Comparison of ENCODE assay signal across 8 mouse cellular contexts in genomic region chr11:98804605-98805004, GRCm38 (mm10). TPM values are rescaled to one million over a fixed set of nuclear protein-coding genes. Genes with fewer than 3 reads are reported as not detected.
DNase-seq lines count a peak whose midpoint lies in the region; ATAC-seq and TF ChIP-seq lines count a peak whose summit lies in the region.

Casc3 (plus strand) TSS chr11:98804905.

- in situ Hi-C loops in CH12.LX (cut with MboI; ENCODE audit: low pct_ligation_motif_present, low pct_unique_long_range_greater_than_20kb, low sequenced_read_pairs) (no loop called here), ES-E14 (cut with MboI; ENCODE audit: low sequenced_read_pairs in 2 of 2, unreplicated experiment in 2 of 2) (no loop called here)

- DNase-seq in CH12.LX (ENCODE audit: extremely low read depth) (no peak), ES-E14 (ENCODE audit: low read depth, low spot score) (no peak)
- no peak for DNase-seq in forebrain, embryonic 14.5 days (ENCODE audit: low spot score)
- DNase-seq in hindbrain, embryonic 11.5 days (ENCODE audit: low spot score): no peak
- no peak for DNase-seq in liver, embryonic 13.5 days
- DNase-seq in stomach, postnatal 0 days (ENCODE audit: low spot score): no peak
- no peak for DNase-seq in frontal cortex, postnatal 10 days (ENCODE audit: low spot score in 2 of 2)
- DNase-seq in ovary, adult 18-20 months (ENCODE audit: low spot score): no peak

- H3K9me3 ChIP-seq in CH12.LX (replicated peaks; ENCODE audit: low read length): no peaks in the 10 kb centered on the region
- peaks cover 22% of the 10 kb centered on the region for H3K9me3 ChIP-seq in ES-E14 (ENCODE audit: control insufficient read depth, insufficient read depth, low read depth, low read length)
- no peaks in the 10 kb centered on the region for H3K9me3 ChIP-seq in forebrain, embryonic 14.5 days (replicated peaks; ENCODE audit: control insufficient read depth, low read length)
- no peaks in the 10 kb centered on the region for H3K9me3 ChIP-seq in hindbrain, embryonic 11.5 days (ENCODE audit: control insufficient read depth, low read length)
- no peaks in the 10 kb centered on the region for H3K9me3 ChIP-seq in liver, embryonic 13.5 days (replicated peaks)
- H3K9me3 ChIP-seq in stomach, postnatal 0 days (ENCODE audit: control insufficient read depth, low read length): no peaks in the 10 kb centered on the region

- no peak for TF ChIP-seq EP300 in CH12.LX (IDR thresholded peaks at IDR 0.05; ENCODE audit: low read length)
- TF ChIP-seq EP300 in stomach, postnatal 0 days (optimal IDR thresholded peaks at IDR 0.05): no peak

- H3K4me2 ChIP-seq in CH12.LX (ENCODE audit: insufficient read depth, low read depth, poor library complexity, severe bottlenecking): no peak within 1 kb of the TSS
- H3K4me2 ChIP-seq in forebrain, embryonic 14.5 days (ENCODE audit: low read length): no peak within 1 kb of the TSS
- H3K4me2 ChIP-seq in hindbrain, embryonic 11.5 days (replicated peaks; ENCODE audit: low read depth, low read length): no peak within 1 kb of the TSS
- H3K4me2 ChIP-seq in liver, embryonic 13.5 days: no peak within 1 kb of the TSS
- H3K4me2 ChIP-seq in stomach, postnatal 0 days (replicated peaks; ENCODE audit: low read depth): no peak within 1 kb of the TSS

- peaks cover 2% of the 10 kb centered on the region; the same call in 1 of the 2 replicates for H3K79me2 ChIP-seq in CH12.LX (replicated peaks; ENCODE audit: control insufficient read depth, extremely low read depth, insufficient read depth, poor library complexity, severe bottlenecking)

- no peak within 1 kb of the TSS for H3K4me3 ChIP-seq in CH12.LX (replicated peaks in 1 of 3; ENCODE audit: low read depth in 2 of 3, low read length in 2 of 3, poor library complexity in 1 of 3)
- no peak within 1 kb of the TSS for H3K4me3 ChIP-seq in ES-E14 (ENCODE audit: insufficient read depth in 1 of 2, low read depth in 1 of 2, low read length in 2 of 2, poor library complexity in 1 of 2, severe bottlenecking in 1 of 2)
- H3K4me3 ChIP-seq in forebrain, embryonic 14.5 days (ENCODE audit: low read depth, low read length): no peak within 1 kb of the TSS
- H3K4me3 ChIP-seq in hindbrain, embryonic 11.5 days (ENCODE audit: low read depth, low read length): no peak within 1 kb of the TSS
- no peak within 1 kb of the TSS for H3K4me3 ChIP-seq in liver, embryonic 13.5 days (replicated peaks)
- H3K4me3 ChIP-seq in stomach, postnatal 0 days (ENCODE audit: low read depth, low read length): no peak within 1 kb of the TSS

- H3K4me1 ChIP-seq in CH12.LX (ENCODE audit: control insufficient read depth in 1 of 2, insufficient read depth in 2 of 2): peaks cover 2 to 39% of the 10 kb centered on the region in 2 experiments; a peak in 3 of 4 replicates
- no peaks in the 10 kb centered on the region for H3K4me1 ChIP-seq in ES-E14 (ENCODE audit: control insufficient read depth in 2 of 2, insufficient read depth in 2 of 2, low read length in 2 of 2, poor library complexity in 1 of 2)
- no peaks in the 10 kb centered on the region; the same call in 1 of the 2 replicates for H3K4me1 ChIP-seq in forebrain, embryonic 14.5 days (ENCODE audit: control insufficient read depth, insufficient read depth, low read length)
- H3K4me1 ChIP-seq in hindbrain, embryonic 11.5 days (replicated peaks; ENCODE audit: control insufficient read depth, insufficient read depth, low read length): no peaks in the 10 kb centered on the region
- H3K4me1 ChIP-seq in liver, embryonic 13.5 days (replicated peaks): peaks cover 18% of the 10 kb centered on the region
- no peaks in the 10 kb centered on the region for H3K4me1 ChIP-seq in stomach, postnatal 0 days (replicated peaks; ENCODE audit: control insufficient read depth, insufficient read depth)

- WGBS in forebrain, embryonic 14.5 days: 95% methylated on average over 5 of the region's 5 CpGs
- WGBS in hindbrain, embryonic 11.5 days: 94% methylated on average over 5 of the region's 5 CpGs
- WGBS in liver, embryonic 13.5 days (ENCODE audit: insufficient replicate concordance): 92% methylated on average over 5 of the region's 5 CpGs
- WGBS in stomach, postnatal 0 days: 94% methylated on average over 5 of the region's 5 CpGs

- no peak within 1 kb of the TSS for H3K27ac ChIP-seq in CH12.LX (ENCODE audit: insufficient read depth, low read depth)
- no peak within 1 kb of the TSS for H3K27ac ChIP-seq in ES-E14 (ENCODE audit: insufficient read depth, low read depth, low read length, poor library complexity, severe bottlenecking)
- H3K27ac ChIP-seq in forebrain, embryonic 14.5 days (ENCODE audit: low read depth, low read length): no peak within 1 kb of the TSS
- H3K27ac ChIP-seq in hindbrain, embryonic 11.5 days (ENCODE audit: low read depth, low read length): no peak within 1 kb of the TSS
- H3K27ac ChIP-seq in liver, embryonic 13.5 days: no peak within 1 kb of the TSS; the same call in 1 of the 2 replicates
- H3K27ac ChIP-seq in stomach, postnatal 0 days (replicated peaks): no peak within 1 kb of the TSS

- no peaks in the 10 kb centered on the region for H3K27me3 ChIP-seq in CH12.LX (replicated peaks)
- no peaks in the 10 kb centered on the region for H3K27me3 ChIP-seq in forebrain, embryonic 14.5 days (replicated peaks; ENCODE audit: control insufficient read depth, insufficient read depth, low read length)
- H3K27me3 ChIP-seq in hindbrain, embryonic 11.5 days (ENCODE audit: control insufficient read depth, insufficient read depth, low read length): no peaks in the 10 kb centered on the region
- H3K27me3 ChIP-seq in liver, embryonic 13.5 days: no peaks in the 10 kb centered on the region
- H3K27me3 ChIP-seq in stomach, postnatal 0 days (ENCODE audit: control insufficient read depth, insufficient read depth, low read length): no peaks in the 10 kb centered on the region

- ATAC-seq in forebrain, embryonic 14.5 days: no peak
- ATAC-seq in hindbrain, embryonic 11.5 days (ENCODE audit: low FRiP score): no peak
- ATAC-seq in liver, embryonic 13.5 days (ENCODE audit: low read depth): no peak
- ATAC-seq in stomach, postnatal 0 days (ENCODE audit: low FRiP score, low TSS enrichment): no peak

- TF ChIP-seq POLR2A in CH12.LX (IDR thresholded peaks at IDR 0.05; ENCODE audit: low read depth, low read length): no peak

- dilution Hi-C loops in CH12.LX (cut with MboI; ENCODE audit: extremely low pct_ligation_motif_present, extremely low pct_unique_long_range_greater_than_20kb, low sequenced_read_pairs): no loop called here

- H3K36me3 ChIP-seq in CH12.LX (replicated peaks in 1 of 2; ENCODE audit: control insufficient read depth in 1 of 2, insufficient read depth in 1 of 2, low read length in 1 of 2) (peaks cover 43 to 80% of the 10 kb centered on the region in 2 experiments), ES-E14 (ENCODE audit: control insufficient read depth, insufficient read depth, low read length, poor library complexity, severe bottlenecking) (peaks cover 44% of the 10 kb centered on the region)
- H3K36me3 ChIP-seq in forebrain, embryonic 14.5 days (ENCODE audit: control insufficient read depth, insufficient read depth, low read length): peaks cover 86% of the 10 kb centered on the region
- peaks cover 18% of the 10 kb centered on the region for H3K36me3 ChIP-seq in hindbrain, embryonic 11.5 days (ENCODE audit: control insufficient read depth, insufficient read depth, low read length)
- peaks cover 84% of the 10 kb centered on the region for H3K36me3 ChIP-seq in liver, embryonic 13.5 days
- peaks cover 30% of the 10 kb centered on the region for H3K36me3 ChIP-seq in stomach, postnatal 0 days (ENCODE audit: control insufficient read depth, insufficient read depth, low read length)

- TF ChIP-seq CTCF in CH12.LX (conservative IDR thresholded peaks at IDR 0.05 in 1 of 2, IDR thresholded peaks at IDR 0.05 in 1 of 2; ENCODE audit: low read depth in 2 of 2, low read length in 2 of 2): no peak
- no peak for TF ChIP-seq CTCF in stomach, postnatal 0 days (IDR thresholded peaks at IDR 0.05; ENCODE audit: low read depth)

- no peak for TF ChIP-seq RAD21 in CH12.LX (IDR thresholded peaks at IDR 0.05; ENCODE audit: low read depth, low read length)

- H3K9ac ChIP-seq in CH12.LX (ENCODE audit: insufficient read depth, low read depth) (no peak within 1 kb of the TSS), ES-E14 (ENCODE audit: insufficient read depth, low read depth, low read length, poor library complexity, severe bottlenecking) (no peak within 1 kb of the TSS)
- H3K9ac ChIP-seq in forebrain, embryonic 14.5 days (ENCODE audit: low read length): no peak within 1 kb of the TSS
- no peak within 1 kb of the TSS for H3K9ac ChIP-seq in hindbrain, embryonic 11.5 days (ENCODE audit: low read depth, low read length)
- H3K9ac ChIP-seq in liver, embryonic 13.5 days: no peak within 1 kb of the TSS
- no peak within 1 kb of the TSS for H3K9ac ChIP-seq in stomach, postnatal 0 days (ENCODE audit: low read length)

TF ChIP-seq in CH12.LX, 34 proteins besides CTCF, POLR2A, EP300 and RAD21 (continues in another document):
- TF ChIP-seq MAZ (IDR thresholded peaks at IDR 0.05; ENCODE audit: low read depth, low read length): no peak
- TF ChIP-seq JUND (conservative IDR thresholded peaks at IDR 0.05; ENCODE audit: low read depth, low read length): no peak
- no peak for TF ChIP-seq ETS1 (conservative IDR thresholded peaks at IDR 0.05; ENCODE audit: low read depth, low read length)
- no peak for TF ChIP-seq MAX (IDR thresholded peaks at IDR 0.05; ENCODE audit: low read length)
- TF ChIP-seq RCOR1 (conservative IDR thresholded peaks at IDR 0.05; ENCODE audit: low read depth, low read length): no peak
- no peak for TF ChIP-seq BHLHE40 (IDR thresholded peaks at IDR 0.05; ENCODE audit: low read depth, low read length)

TF ChIP-seq in ES-E14, 5 proteins besides CTCF, POLR2A, EP300 and RAD21:
- TF ChIP-seq MAFK (IDR thresholded peaks at IDR 0.05; ENCODE audit: insufficient read depth, low read depth, low read length) (no peak), ZNF384 (IDR thresholded peaks at IDR 0.05; ENCODE audit: low read depth, low read length) (no peak)

RNA-seq across cellular contexts. Expression of gene Casc3, which starts in this region (rescaled TPM):
- total RNA-seq in CH12.LX (2012; rRNA removed) (16.7 and 18.3 TPM in 2 replicates), CH12.LX (2014; rRNA removed) (14.4 and 14.7 TPM in 2 replicates), ES-E14 (2012; rRNA removed) (11.7 and 14.6 TPM in 2 replicates)
- 71.7 and 93.0 TPM in 2 replicates for polyA plus RNA-seq in CH12.LX (2012; ENCODE audit: insufficient read length, low read depth)
- polyA plus RNA-seq in forebrain, embryonic 14.5 days (2014; fragmentation: Nextera tagmentation; extraction: Ambion mirVana): 41.0 and 45.0 TPM in 2 replicates
- polyA plus RNA-seq in hindbrain, embryonic 11.5 days (2014; fragmentation: Nextera tagmentation; extraction: Ambion mirVana): 44.6 and 49.6 TPM in 2 replicates
- 13.3 and 16.1 TPM in 2 replicates for polyA plus RNA-seq in liver, embryonic 13.5 days (2015; fragmentation: Nextera tagmentation; extraction: Ambion mirVana)
- polyA plus RNA-seq in stomach, postnatal 0 days (2015; fragmentation: Nextera tagmentation; extraction: Ambion mirVana): 12.4 and 14.8 TPM in 2 replicates
